Mouse (Mus musculus) cerebellum, adult 11-12 months (tissue): ENCODE measurements around the gene Ccdc8.

Experiments
- DNase-seq: peaks from one replicate; pipeline ENCODE4 v3.0.0; 2022

The Ccdc8 gene

GRCm38 (mm10) chr7:17011909-17012590 lies 19.5 kb downstream of the Ccdc8 start:
- DNase-seq, result peak; percentile 75

DNA sequence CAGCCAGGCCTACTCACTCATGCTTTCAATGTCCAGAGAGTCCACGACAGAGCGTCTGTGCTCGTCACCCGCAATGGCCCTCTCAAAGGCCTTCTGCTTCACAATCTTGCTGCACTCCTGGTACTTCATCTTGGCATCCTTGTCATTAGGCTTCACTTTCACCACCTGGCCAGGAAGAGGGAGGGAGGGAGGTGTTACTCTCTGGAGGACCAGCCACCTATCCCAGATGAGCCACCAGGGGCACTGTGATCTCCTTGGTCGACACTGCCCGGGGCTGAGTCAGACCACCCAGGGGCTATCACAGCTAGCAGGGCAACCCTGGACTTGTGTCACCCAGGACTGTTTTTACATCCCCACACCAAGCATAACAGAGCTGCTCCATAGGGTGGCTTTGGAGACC lies 22.9 kb downstream of the Ccdc8 start:
- DNase-seq, result peak; percentile 67

- peak; percentile 99 for DNase-seq
Measured at GRCm38 (mm10) chr7:17017036-17017435, 24.5 kb downstream of the Ccdc8 start.

DNA sequence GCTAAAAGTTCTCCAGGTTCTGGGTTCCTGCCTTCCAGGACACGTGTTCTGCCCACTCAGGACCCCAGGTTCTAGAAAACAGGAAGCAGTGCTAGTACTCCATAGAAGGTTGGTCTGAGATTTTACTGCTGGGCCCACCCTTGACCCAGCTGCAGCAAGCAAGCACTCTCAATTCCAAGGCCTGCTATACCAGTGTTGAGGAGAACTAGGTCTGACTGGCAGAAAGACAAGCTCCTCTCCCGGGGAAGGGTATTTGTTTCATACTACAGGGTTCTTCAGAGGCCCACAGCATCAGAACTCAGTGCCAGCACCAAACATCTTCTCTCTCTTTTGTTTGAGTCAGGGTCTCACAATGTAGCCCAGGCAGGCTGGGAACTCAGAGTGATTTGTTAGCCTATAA lies 25.4 kb downstream of the Ccdc8 start:
- DNase-seq, result peak; percentile 58

DNA sequence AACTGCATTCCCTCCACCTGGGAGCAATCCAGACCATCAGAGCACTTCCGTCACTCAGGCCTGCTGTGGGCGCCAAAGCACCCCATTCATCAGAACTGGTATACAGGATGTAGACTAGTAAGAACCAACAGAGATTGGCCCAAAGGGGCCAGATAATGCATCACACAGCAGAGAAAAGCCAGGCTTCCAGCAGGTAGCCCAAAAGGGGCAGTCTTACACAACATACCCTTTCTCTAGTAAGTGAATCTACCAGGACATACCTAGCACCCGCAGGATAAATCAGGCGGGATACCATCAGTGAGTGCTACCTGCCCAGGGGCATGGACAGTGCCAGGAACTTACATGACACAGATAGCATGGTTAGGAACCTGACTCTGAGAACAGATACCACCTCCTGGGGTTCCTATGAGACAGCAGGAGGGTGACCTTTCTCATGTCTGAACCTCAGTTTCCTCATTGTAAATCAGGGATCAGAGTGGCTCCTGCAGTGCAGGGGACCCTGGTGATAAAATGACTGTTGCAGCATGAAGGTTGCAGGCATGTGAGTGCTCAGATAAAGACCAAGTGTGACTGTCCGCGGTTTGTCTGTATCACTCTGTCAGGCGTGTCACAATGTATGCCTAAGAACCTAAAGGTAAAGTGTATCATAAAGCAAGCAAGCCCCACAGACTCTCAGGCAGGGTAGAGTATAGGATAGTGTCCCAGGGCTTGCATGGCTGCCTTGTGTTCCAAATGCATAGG lies 27.1 kb downstream of the Ccdc8 start:
- peak; percentile 58 for DNase-seq

DNA sequence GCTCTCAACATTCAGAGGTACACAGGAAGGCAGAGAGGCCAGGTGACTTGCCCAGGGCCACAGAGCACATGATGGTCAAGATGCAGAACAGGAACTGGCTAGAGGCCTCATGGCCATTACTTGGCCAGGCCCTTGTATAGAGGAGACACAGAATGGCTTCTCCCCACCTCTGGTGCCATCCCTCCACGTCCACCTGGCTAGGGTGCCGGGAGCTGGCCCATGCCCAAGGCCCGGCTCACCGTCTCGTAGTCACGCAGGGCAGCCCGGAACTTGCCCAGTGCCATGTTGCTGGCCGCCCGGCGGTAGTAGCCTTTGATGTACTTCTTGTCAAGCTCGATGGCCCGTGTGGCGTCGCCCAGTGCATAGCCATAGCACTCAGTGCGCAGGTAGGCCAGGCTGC lies 29.7 kb downstream of the Ccdc8 start:
- peak; percentile 75 for DNase-seq

DNA sequence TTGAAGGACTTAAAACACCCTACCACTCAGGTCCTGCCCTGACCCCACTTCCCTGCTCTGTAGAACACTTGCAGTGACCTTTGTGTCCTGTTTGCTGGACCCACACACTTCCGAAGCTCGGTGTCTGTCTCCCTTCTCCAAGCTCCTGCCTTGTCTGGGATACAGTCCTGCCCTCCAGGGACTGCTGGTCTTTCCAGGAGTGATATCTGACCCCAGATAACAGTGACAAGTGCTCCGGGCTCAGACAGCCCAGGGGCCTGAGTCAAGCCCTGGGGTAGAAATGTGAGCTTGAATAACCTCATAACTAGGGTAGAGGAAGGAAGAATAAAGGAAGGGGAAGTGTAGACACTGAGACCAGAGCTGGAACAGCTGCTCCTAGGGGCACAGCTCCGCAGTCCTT lies 31.2 kb downstream of the Ccdc8 start:
- no peak for DNase-seq

DNA sequence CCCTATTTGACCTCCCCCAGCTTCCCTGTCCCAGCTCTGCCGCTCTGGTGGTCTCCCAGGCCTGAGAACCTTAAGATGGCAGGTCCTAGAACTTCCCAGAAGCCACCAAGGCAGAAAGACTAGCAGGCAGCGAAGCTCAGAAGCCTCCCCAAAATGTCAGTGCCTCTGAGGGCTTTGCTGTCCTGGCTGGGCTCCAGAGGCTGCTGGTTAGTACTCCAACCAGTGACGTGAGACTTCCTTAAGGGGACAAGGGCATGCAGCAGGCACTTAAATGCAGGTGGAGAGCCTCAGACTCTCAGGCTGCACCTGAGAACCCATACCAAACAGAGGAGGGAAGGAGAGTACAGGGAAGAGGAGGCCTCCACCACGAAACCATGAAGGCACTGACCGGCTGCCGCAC lies 31.6 kb downstream of the Ccdc8 start:
- peak; percentile 55 for DNase-seq

- DNase-seq, result peak; percentile 63
Measured at GRCm38 (mm10) chr7:17024814-17025504, 32.5 kb downstream of the Ccdc8 start.

- peak; percentile 46 for DNase-seq
Measured at GRCm38 (mm10) chr7:17025505-17025894, 33.0 kb downstream of the Ccdc8 start.

- peak; percentile 63 for DNase-seq
Measured at GRCm38 (mm10) chr7:17025896-17026622, 33.6 kb downstream of the Ccdc8 start.

GRCm38 (mm10) chr7:17026710-17027587 lies 34.4 kb downstream of the Ccdc8 start:
- DNase-seq, result no peak

- peak; percentile 92 for DNase-seq
Measured at GRCm38 (mm10) chr7:17027588-17028343, 35.3 kb downstream of the Ccdc8 start, which contains the start of gene Ppp5c. TSS of gene Ppp5c (minus strand) at chr7:17027924.

GRCm38 (mm10) chr7:17028923-17029322 lies 36.4 kb downstream of the Ccdc8 start:
- peak; percentile 31 for DNase-seq

GRCm38 (mm10) chr7:17030239-17030638 lies 37.7 kb downstream of the Ccdc8 start:
- no peak for DNase-seq

DNA sequence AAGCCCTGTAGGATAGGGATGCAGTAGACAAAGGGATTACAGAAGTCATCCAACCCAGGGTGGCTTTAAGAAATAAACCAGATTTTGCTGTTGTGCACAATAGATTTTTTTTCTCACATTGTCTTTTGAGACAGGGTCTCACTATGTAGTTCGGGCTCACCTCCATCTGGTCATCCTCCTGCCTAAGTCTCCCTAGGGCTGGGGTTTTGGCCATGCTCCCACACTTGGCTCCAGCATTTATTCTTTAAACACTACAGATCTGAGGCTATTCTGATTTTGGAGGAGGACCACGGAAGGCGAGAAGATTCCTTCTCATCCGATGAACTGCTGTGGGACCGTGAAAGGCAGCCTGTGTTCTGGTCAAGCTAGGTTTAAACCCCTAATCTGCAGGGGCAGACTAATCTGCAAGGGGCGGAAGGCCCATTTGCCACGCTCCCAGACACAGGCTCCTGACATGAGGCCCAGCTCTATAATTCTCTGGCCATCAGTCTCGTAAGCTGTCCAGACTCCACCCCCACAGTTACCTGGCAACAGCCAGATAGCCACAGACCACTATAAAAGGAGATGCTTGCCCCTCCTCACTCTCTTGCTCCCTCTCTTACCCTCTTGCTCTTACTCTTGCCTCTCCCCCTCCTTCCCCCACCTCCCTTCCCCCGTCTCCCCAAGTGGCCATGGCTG lies 45.6 kb downstream of the Ccdc8 start:
- no peak for DNase-seq

GRCm38 (mm10) chr7:17039373-17039772 lies 46.9 kb downstream of the Ccdc8 start:
- no peak for DNase-seq

GRCm38 (mm10) chr7:17045743-17046142 lies 53.2 kb downstream of the Ccdc8 start:
- no peak for DNase-seq
